Mouse (Mus musculus): Measurements from ENCODE around the gene Plekhh3. TPM values are rescaled to one million over a fixed set of nuclear protein-coding genes. Genes with fewer than 3 reads are reported as not detected.
A peak's percentile ranks its signal among the peaks of the same experiment; 100 is the strongest.

Gene Plekhh3
- total RNA-seq (2012; rRNA removed) = 3.4 and 5.1 TPM in 2 replicates

GRCm38 (mm10) chr11:101170811-101171610, at the start of gene Plekhh3:
TSS of gene Plekhh3 (minus strand) at chr11:101171351.
- no peak within 1 kb of the TSS for H3K27ac ChIP-seq (ENCODE audit: insufficient read depth, low read depth, low read length, poor library complexity, severe bottlenecking)

GRCm38 (mm10) chr11:101220853-101221252, 49.7 kb upstream of the Plekhh3 start:
- no peak for DNase-seq (ENCODE audit: low read depth, low spot score)
- Histone ChIP-seq H3K36me3 (ENCODE audit: control insufficient read depth, insufficient read depth, low read length, poor library complexity, severe bottlenecking) (no peaks in the 10 kb centered on the region; the same call in 1 of the 2 replicates), H3K4me3 (ENCODE audit: insufficient read depth in 1 of 2, low read depth in 1 of 2, low read length in 2 of 2, poor library complexity in 1 of 2, severe bottlenecking in 1 of 2) (no peak overlapping the region), H3K9me3 (ENCODE audit: control insufficient read depth, insufficient read depth, low read depth, low read length) (no peaks in the 10 kb centered on the region), H3K4me1 (ENCODE audit: control insufficient read depth in 2 of 2, insufficient read depth in 2 of 2, low read length in 2 of 2, poor library complexity in 1 of 2) (no peaks in the 10 kb centered on the region), H3K27ac (ENCODE audit: insufficient read depth, low read depth, low read length, poor library complexity, severe bottlenecking) (no peak overlapping the region), H3K9ac (ENCODE audit: insufficient read depth, low read depth, low read length, poor library complexity, severe bottlenecking) (no peak overlapping the region)
- TF ChIP-seq HCFC1 (IDR thresholded peaks at IDR 0.05; ENCODE audit: borderline replicate concordance, insufficient read depth, low read length) (no peak), MAFK (IDR thresholded peaks at IDR 0.05; ENCODE audit: insufficient read depth, low read depth, low read length) (no peak), ZNF384 (IDR thresholded peaks at IDR 0.05; ENCODE audit: low read depth, low read length) (no peak), ZC3H11A (IDR thresholded peaks at IDR 0.05; ENCODE audit: borderline replicate concordance, low read depth, low read length) (no peak)
- in situ Hi-C loops (cut with MboI; ENCODE audit: low sequenced_read_pairs in 2 of 2, unreplicated experiment in 2 of 2) = no loop called here

More at GRCm38 (mm10) chr11:101170811-101171610, at the start of gene Plekhh3:
- Histone ChIP-seq H3K9me3 (ENCODE audit: control insufficient read depth, insufficient read depth, low read depth, low read length) (no peaks in the 10 kb centered on the region), H3K36me3 (ENCODE audit: control insufficient read depth, insufficient read depth, low read length, poor library complexity, severe bottlenecking) (peaks cover 2% of the 10 kb centered on the region; the same call in 1 of the 2 replicates), H3K4me3 (ENCODE audit: insufficient read depth in 1 of 2, low read depth in 1 of 2, low read length in 2 of 2, poor library complexity in 1 of 2, severe bottlenecking in 1 of 2) (peak within 1 kb of the TSS; percentile 78 to 96), H3K4me1 (ENCODE audit: control insufficient read depth in 2 of 2, insufficient read depth in 2 of 2, low read length in 2 of 2, poor library complexity in 1 of 2) (peaks cover 0 to 7% of the 10 kb centered on the region in 2 experiments; a peak in 1 of 4 replicates), H3K9ac (ENCODE audit: insufficient read depth, low read depth, low read length, poor library complexity, severe bottlenecking) (peak within 1 kb of the TSS; percentile 67)
- in situ Hi-C loops (cut with MboI; ENCODE audit: low sequenced_read_pairs in 2 of 2, unreplicated experiment in 2 of 2) = no loop called here
- no peak for TF ChIP-seq MAFK (IDR thresholded peaks at IDR 0.05; ENCODE audit: insufficient read depth, low read depth, low read length)
- no peak for TF ChIP-seq ZNF384 (IDR thresholded peaks at IDR 0.05; ENCODE audit: low read depth, low read length)
- peak; percentile 40; the same call in 1 of the 2 replicates for TF ChIP-seq HCFC1 (IDR thresholded peaks at IDR 0.05; ENCODE audit: borderline replicate concordance, insufficient read depth, low read length)
- no peak for TF ChIP-seq ZC3H11A (IDR thresholded peaks at IDR 0.05; ENCODE audit: borderline replicate concordance, low read depth, low read length)
- peak; percentile 59; the same call in 1 of the 2 replicates for TF ChIP-seq CHD2 (IDR thresholded peaks at IDR 0.05; ENCODE audit: low read depth, low read length)
- DNase-seq (ENCODE audit: low read depth, low spot score) = peak; percentile 98

GRCm38 (mm10) chr11:101218436-101219055, 47.4 kb upstream of the Plekhh3 start:
- Histone ChIP-seq H3K4me3 (ENCODE audit: insufficient read depth in 1 of 2, low read depth in 1 of 2, low read length in 2 of 2, poor library complexity in 1 of 2, severe bottlenecking in 1 of 2) (no peak overlapping the region), H3K9ac (ENCODE audit: insufficient read depth, low read depth, low read length, poor library complexity, severe bottlenecking) (no peak overlapping the region), H3K27ac (ENCODE audit: insufficient read depth, low read depth, low read length, poor library complexity, severe bottlenecking) (no peak overlapping the region), H3K4me1 (ENCODE audit: control insufficient read depth in 2 of 2, insufficient read depth in 2 of 2, low read length in 2 of 2, poor library complexity in 1 of 2) (no peaks in the 10 kb centered on the region), H3K9me3 (ENCODE audit: control insufficient read depth, insufficient read depth, low read depth, low read length) (no peaks in the 10 kb centered on the region), H3K36me3 (ENCODE audit: control insufficient read depth, insufficient read depth, low read length, poor library complexity, severe bottlenecking) (peaks cover 6% of the 10 kb centered on the region)
- DNase-seq (ENCODE audit: low read depth, low spot score) = no peak
- no peak for TF ChIP-seq HCFC1 (IDR thresholded peaks at IDR 0.05; ENCODE audit: borderline replicate concordance, insufficient read depth, low read length)
- TF ChIP-seq MAFK (IDR thresholded peaks at IDR 0.05; ENCODE audit: insufficient read depth, low read depth, low read length) = no peak
- TF ChIP-seq ZC3H11A (IDR thresholded peaks at IDR 0.05; ENCODE audit: borderline replicate concordance, low read depth, low read length) = no peak
- no peak for TF ChIP-seq CHD2 (IDR thresholded peaks at IDR 0.05; ENCODE audit: low read depth, low read length)
- TF ChIP-seq ZNF384 (IDR thresholded peaks at IDR 0.05; ENCODE audit: low read depth, low read length) = no peak
- in situ Hi-C loops (cut with MboI; ENCODE audit: low sequenced_read_pairs in 2 of 2, unreplicated experiment in 2 of 2) = no loop called here

- H3K9ac ChIP-seq (ENCODE audit: insufficient read depth, low read depth, low read length, poor library complexity, severe bottlenecking) = no peak overlapping the region
- no peaks in the 10 kb centered on the region for H3K9me3 ChIP-seq (ENCODE audit: control insufficient read depth, insufficient read depth, low read depth, low read length)
- TF ChIP-seq ZC3H11A (IDR thresholded peaks at IDR 0.05; ENCODE audit: borderline replicate concordance, low read depth, low read length) (no peak), CHD2 (IDR thresholded peaks at IDR 0.05; ENCODE audit: low read depth, low read length) (no peak), HCFC1 (IDR thresholded peaks at IDR 0.05; ENCODE audit: borderline replicate concordance, insufficient read depth, low read length) (no peak), MAFK (IDR thresholded peaks at IDR 0.05; ENCODE audit: insufficient read depth, low read depth, low read length) (no peak), ZNF384 (IDR thresholded peaks at IDR 0.05; ENCODE audit: low read depth, low read length) (no peak)
- H3K27ac ChIP-seq (ENCODE audit: insufficient read depth, low read depth, low read length, poor library complexity, severe bottlenecking) = no peak overlapping the region
- H3K36me3 ChIP-seq (ENCODE audit: control insufficient read depth, insufficient read depth, low read length, poor library complexity, severe bottlenecking) = peaks cover 6% of the 10 kb centered on the region
- no peaks in the 10 kb centered on the region for H3K4me1 ChIP-seq (ENCODE audit: control insufficient read depth in 2 of 2, insufficient read depth in 2 of 2, low read length in 2 of 2, poor library complexity in 1 of 2)
- H3K4me3 ChIP-seq (ENCODE audit: insufficient read depth in 1 of 2, low read depth in 1 of 2, low read length in 2 of 2, poor library complexity in 1 of 2, severe bottlenecking in 1 of 2) = no peak overlapping the region
- in situ Hi-C loops (cut with MboI; ENCODE audit: low sequenced_read_pairs in 2 of 2, unreplicated experiment in 2 of 2) = no loop called here
- DNase-seq (ENCODE audit: low read depth, low spot score) = no peak
Observed at GRCm38 (mm10) chr11:101216936-101217335, 45.8 kb upstream of the Plekhh3 start.

Data from ES-E14 (cell line).